Mouse (Mus musculus) adrenal gland, adult 18-20 months (tissue): ENCODE data around the gene Prmt8. TPM values are rescaled to one million over a fixed set of nuclear protein-coding genes. Genes with fewer than 3 reads are reported as not detected.

Experiments used
- DNase-seq, 2 experiments: peaks; one replicate each; pipeline ENCODE4 v3.0.0; 2021 to 2022; ENCODE audit warnings: low spot score in 2 of 2
- total RNA-seq, 2 experiments: library from RNA; stranded (reverse); gene quantifications; 1 replicate in 1 of 2; 2 replicates in 1 of 2; pipeline ENCODE4 v1.2.3; 2021

Gene Prmt8
- total RNA-seq, 2 experiments from 2014 or later: not detected

DNA sequence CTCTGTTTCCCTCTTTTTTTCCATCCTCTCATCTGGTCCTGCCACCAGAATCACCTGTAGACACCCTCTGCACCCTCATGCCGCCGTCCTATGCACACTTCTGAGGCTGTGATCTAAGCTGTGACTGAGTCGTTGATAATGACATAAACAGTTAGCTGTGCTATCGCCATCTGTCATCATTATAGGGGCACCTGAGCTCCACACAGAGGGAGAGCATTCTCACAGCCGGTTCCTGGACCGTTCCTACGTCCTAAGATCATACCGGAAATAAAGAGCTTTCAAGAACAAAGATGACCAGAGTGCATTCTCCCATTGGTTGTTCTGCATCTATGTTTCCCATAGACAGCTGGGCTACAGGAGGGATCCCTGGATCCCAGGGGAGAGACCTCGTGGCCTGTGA, 28.6 kb downstream of the Prmt8 start:
- DNase-seq: no peak

DNA sequence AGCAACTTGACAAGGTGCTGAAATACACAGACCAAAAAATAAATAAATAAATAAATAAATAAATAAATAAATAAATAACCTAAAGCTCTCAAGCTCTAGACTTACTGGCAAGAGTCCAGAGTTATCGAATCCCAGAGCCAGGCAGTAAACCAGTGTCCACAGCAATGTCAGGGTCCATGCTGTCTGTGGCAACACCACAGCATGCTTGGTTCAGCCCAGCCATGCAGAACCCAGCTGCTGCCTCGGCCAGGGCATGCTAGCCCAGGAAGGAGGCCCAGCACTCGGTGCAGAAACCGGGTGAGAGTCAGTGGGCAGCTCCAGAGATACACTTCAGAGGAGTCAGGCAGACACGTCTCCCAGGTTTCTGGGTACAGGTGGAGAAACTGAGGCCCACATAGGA, 29.4 kb downstream of the Prmt8 start:
- no peak for DNase-seq

GRCm38 (mm10) chr6:127735130-127735981, 33.9 kb downstream of the Prmt8 start:
- no peak for DNase-seq

DNA sequence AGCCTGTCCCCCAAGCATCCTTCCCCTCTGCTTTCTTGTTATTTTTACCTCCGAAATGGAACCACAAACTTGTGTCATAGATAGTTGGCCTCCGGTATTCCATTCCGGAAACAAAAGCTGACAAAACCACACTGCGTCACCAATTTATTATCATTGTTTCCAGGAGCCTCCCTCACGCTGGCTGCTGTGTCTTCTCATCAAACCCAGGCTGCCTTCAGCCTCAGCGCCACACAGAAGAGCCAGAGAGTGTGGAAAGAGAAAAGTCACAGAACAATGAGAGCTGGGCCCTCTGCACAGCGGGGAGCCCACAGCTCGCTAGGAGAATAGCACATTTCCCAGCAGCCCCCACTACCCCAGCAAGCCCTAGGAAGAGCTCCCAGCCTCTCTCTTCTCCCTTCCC, 46.1 kb downstream of the Prmt8 start:
- DNase-seq: no peak

- no peak for DNase-seq
Measured at GRCm38 (mm10) chr6:127719875-127720274, 49.4 kb downstream of the Prmt8 start.

- DNase-seq: no peak
Measured at GRCm38 (mm10) chr6:127717239-127718137, 51.8 kb downstream of the Prmt8 start.

DNA sequence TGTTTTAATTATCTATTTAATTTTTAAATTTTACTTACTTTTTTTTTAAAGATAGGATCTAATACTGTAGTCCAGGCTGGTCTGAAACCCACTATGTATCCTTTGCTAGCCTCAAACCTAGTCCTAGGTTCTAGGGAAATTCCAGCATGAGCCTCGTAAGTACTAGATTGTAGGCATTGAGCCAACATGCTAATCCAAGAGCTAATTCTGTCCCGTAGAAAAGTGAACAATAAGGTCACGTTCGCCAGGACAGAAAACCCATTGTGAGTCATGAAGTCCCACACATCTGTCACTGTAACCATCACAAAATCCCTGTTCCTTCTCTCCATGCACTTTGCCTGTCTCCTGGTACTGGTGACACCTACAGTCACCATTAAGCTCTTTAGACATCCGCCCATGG, 53.8 kb downstream of the Prmt8 start:
- DNase-seq: no peak

DNA sequence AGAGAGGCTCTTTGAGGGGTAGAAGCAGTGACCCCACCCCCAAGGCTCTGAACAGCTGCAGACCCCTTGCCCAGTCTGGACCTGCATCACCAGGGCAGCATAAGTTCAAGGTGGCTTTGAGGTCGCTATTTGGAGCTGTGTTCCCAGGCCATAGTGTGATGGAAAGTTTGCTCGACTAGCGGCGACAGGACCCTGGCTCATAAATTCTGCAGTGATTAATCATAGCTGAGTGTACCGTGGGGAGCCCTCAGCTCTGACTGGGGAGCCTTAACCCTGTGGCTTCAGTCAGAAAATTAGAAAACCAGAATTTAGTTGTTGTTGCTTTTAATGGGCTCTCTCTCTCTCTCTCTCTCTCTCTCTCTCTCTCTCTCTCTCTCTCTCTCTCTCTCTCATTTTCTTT, 54.4 kb downstream of the Prmt8 start:
- no peak for DNase-seq

DNA sequence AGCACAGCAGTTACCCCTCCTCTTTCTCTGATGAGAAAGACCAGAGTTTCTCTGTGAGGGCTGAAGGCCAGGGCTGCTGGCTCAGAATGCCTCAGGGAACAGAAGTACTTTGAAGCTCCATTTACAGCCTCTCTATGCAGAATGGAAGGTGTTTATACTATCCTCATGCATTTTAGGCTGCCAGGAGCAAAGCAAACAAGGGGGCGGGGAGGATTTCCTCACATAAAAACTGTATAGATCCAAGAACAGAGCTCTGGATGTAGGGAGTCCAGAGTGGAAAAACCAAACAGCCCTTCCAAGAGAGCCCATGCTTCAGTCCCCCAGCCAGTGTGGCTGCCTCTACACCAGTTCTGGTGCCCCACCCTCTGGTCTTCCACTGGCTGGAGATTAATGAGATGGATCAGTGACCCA, 61.0 kb downstream of the Prmt8 start:
- DNase-seq: no peak

DNA sequence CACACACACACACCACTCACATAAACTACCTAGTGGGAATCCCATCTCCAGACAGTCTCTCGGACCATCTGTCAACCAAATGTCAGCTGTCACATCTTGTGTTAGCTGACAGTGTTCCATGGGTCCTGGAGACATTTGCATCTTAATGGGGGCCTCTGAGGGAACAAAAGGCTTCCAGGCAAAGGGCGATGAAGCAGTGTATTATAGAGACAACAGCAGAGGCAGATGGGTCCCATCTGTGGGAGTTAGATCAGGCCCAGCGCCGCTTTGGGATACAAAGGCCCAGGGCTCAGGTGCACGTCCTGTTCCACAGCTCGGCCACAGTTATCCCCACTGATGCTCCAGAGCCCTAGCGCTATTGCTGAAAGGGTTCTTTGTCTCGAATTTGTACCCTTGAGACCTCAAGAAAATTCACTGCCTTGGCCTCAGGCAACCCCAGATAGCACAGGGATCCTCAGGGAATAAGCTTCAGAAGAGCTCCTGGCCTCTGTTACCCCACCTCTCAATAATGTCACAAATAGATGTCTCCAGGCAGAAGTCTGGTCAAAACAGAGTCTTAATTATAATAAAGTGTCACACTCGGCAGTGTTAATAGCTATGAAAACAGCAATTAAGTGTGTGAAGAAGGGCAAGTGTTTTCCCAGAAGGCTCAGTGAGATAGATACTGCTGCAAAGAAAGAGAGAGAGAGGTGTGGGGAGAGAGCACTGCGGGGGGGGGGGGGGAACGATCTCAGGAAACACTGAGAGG, 68.1 kb downstream of the Prmt8 start:
- no peak for DNase-seq

DNA sequence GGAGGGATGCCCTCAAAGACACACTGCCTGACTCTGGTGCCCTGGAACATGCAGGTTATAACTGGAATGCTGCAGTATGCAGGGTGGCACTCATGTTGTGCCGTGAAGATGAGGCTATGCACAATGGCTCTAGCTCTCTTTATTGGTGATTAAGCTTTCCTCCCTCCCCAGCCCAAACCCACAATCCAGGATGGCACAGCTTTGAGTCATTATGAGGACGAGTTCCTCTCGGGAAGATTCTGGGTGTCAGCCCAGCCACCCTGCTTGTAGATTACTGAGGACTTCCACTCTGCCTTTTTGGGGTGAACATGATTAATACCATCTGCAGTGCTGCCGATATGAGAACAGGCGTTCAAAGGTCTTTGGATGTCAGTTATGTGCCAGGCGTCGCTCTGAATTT, 75.6 kb downstream of the Prmt8 start:
- DNase-seq: no peak

DNA sequence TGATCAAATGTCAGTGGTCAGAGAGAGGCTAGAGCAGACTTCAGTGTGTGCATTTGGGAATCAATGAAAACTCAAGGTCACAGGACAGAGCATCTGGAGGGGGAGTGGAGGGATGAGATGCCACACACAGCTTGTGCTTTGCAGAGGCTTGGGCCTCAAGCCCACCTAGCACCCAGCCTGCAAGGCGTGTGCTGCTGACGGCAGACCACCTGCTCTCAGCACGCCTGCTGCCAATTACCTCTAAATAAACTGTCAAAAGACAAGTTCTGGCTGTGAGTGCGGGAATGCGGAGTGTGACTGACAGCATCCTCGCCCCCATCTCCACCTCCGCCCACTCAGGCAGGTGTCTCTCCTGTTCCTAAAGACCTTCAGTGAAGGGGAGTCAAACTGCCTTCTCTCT, 77.0 kb downstream of the Prmt8 start:
- no peak for DNase-seq

DNA sequence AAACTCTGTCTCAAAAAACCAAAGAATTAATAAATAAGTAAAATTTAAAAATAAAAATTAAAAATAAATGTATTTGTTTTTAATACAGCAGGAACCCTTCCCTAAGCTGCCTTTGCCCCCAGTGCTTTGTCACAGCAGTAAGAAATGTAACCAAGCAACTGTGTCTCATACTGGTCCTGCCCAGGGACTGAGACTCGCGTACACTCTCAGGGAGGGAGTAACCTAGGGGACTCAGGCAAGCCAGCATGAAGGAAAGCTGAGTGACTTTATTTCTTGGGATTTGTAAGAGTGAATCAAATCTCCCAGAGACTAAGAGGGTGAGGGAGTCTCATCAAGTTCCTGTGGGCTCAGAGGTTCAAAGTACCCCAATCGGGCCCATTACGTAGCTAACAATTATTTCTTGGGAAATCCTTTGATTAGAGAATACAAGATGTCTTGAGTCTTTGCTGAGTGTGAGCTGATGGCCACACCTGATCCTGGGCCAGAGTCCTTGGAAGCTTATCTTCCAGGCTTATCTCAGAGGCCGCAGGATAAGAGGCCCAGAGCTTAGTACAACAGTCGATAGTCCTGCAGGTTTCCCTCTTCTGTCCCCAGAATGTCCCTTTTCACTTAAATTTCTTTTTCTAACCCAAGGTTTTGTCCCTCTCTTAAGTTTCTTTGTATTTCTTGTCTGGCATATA, 82.0 kb downstream of the Prmt8 start:
- DNase-seq: no peak

DNA sequence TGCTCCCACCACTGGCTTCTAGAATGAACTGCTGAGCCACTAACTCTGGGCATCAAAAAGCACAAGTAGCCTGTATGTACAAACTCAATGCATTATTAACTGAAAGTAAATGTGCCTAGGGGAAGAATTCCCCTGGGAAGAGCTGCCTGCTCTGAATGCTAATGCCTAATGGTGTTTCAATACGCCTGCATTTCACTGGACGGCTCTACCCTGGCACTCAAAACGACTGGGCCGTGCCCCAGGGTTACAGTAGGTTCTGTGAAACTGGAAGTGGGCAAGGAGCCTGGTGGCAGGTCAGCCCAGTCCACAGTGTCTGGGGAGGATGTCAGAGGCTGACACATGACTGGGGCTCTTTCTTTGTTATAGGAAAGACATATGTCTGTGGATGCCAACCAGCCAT, 84.3 kb downstream of the Prmt8 start:
- DNase-seq: no peak

DNA sequence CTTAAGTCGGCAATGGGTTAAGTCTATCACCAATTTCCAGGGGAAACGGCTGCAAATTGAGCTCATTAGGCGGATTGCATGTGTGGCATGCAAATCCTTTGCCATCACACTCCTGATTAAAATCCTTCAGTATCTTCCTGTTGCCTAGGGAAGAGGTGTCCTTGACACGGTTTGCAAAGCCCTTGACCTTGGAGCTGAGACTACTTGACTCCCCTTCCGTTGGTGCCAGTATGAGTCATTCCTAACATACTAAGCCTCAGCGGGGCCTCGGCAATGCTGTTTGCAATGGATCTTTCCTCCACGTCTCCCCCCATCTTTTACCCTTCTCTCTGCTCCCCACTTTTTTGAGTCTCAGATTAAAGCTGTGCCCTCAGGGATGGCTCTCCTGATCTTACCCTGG, 85.7 kb downstream of the Prmt8 start:
- DNase-seq: no peak

DNA sequence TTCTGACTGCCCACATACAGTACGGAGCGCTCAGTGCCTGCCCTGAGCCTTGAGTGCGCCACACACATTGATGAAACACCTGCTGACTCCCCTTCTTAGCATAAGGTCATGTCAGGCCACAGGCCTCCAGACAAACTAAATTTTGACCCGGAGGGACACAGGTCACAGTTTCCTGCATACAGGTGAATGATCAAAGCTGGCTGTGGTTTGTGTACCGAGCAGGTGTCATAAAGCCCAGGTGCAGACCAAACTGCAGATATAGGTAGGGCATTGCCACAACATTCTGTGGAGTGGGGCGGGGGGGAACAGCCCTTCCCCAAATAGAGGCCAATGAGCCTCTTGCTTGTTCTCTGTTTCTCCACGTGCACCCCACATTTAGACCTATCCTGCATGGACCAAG, 88.5 kb downstream of the Prmt8 start:
- DNase-seq: no peak

DNA sequence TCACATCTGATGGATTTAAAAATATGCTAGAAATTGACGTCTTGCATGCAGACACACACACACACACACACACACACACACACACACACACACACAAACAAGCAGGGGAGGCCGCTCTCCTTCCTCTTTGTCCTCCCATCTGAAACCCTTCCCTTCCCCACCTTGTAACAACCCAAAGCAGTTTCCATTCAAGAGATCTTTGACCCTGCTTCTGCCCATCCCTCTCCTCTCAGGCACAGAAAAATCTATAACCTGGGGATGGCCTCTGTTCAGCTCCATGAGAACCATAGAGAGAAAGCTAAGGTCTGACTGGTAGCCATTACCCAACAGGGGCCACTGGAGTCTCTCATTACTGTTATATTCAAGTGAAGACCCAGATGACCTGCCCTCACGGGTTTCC, 90.3 kb downstream of the Prmt8 start:
- DNase-seq: no peak

- no peak for DNase-seq
Measured at GRCm38 (mm10) chr6:127678320-127678719, 91.0 kb downstream of the Prmt8 start.

DNA sequence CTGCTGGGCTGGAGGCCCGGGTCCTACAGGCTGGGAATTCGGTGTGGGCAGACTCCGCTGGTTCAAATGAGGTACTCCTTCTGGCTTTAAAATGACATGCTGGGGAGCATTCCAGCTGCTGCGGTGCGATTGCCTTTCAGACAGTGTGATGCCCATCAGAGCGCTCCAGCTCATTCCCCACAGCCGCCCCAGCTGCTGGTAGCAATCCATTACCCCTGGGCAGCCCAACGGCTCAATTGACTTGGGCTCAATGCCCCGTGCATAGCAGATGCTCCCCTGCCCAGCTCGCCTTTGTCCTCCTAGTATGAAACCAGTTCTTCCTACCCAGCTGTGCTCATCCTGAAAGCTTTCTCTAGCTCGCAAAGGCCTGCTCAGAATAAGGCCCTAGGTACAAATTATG, 92.4 kb downstream of the Prmt8 start:
- DNase-seq: no peak

DNA sequence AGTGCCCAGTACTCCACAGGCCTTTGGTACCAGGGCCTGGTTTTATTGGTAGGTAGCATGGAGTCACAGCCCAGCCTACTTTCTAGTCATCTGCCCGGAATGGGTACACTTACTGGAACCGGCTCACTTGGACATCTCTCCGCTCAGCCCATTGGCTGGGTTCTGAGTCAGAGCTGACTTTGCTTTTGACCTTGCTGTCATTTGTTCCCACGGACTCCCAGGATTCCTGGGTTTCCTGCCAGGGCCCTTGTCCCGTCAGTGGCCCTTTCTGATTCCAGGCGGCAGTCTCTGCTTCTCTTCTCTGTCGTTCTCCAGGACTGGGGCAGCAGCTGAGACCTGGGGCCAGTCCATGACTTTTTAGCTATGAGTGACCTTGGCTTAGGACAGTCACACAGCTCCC, 97.2 kb downstream of the Prmt8 start:
- peak; percentile 30 to 42 for DNase-seq

GRCm38 (mm10) chr6:127670031-127670430, 99.2 kb downstream of the Prmt8 start:
- DNase-seq: no peak
